Mouse (Mus musculus): ENCODE data around the gene Olfr520.

DNA sequence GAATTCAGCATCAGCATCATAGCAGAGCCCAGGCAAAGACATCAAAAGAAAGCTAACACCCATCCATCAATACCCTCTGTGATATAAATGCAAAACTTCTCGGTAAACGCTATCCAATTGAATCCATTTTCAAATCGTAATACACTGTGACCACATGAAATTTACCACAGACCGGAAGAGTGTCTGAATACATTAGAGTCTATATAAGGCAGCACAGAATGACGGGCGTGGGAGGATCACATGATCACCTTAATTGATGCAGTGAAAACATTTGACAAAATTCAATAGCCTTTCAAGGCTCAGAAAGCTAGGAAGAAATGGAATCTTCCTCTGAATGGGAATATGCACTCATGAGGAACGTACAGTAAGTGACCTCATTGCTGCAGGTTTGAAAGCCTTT is 53.3 kb downstream of the Olfr520 start:
- TF ChIP-seq CTCF (IDR thresholded peaks at IDR 0.05; ENCODE audit: borderline replicate concordance, insufficient read depth, low read depth, low read length) (no peak), POLR2A (IDR thresholded peaks at IDR 0.05; ENCODE audit: borderline replicate concordance, insufficient read depth, low read length) (no peak)

Measured in cerebellum, adult 2 months (tissue).